Mouse (Mus musculus): ENCODE data around the gene Nfib.
A peak's percentile ranks its signal among the peaks of the same experiment; 100 is the strongest.

GRCm38 (mm10) chr4:82304148-82304871 lies 401.2 kb downstream of the Nfib start:
- TF ChIP-seq POLR2A (IDR thresholded peaks at IDR 0.05; ENCODE audit: insufficient read depth, low read depth, low read length) (peak; percentile 68; the same call in 1 of the 2 replicates), CTCF (IDR thresholded peaks at IDR 0.05) (no peak)

Data from heart, adult 2 months (tissue).